Mouse (Mus musculus): ENCODE data around the gene Slc29a1.

Gene Slc29a1

GRCm38 (mm10) chr17:45569999-45570398 is 29.4 kb downstream of the Slc29a1 start:
- DNase-seq (ENCODE audit: low spot score), result no peak

GRCm38 (mm10) chr17:45568990-45569389 is 30.4 kb downstream of the Slc29a1 start:
- no peak for DNase-seq (ENCODE audit: low spot score)

GRCm38 (mm10) chr17:45567162-45567601 is 32.2 kb downstream of the Slc29a1 start:
- DNase-seq (ENCODE audit: low spot score), result no peak

GRCm38 (mm10) chr17:45566360-45567161 is 32.8 kb downstream of the Slc29a1 start:
- DNase-seq (ENCODE audit: low spot score), result no peak

GRCm38 (mm10) chr17:45566031-45566359 is 33.4 kb downstream of the Slc29a1 start:
- DNase-seq (ENCODE audit: low spot score), result no peak

- no peak for DNase-seq (ENCODE audit: low spot score)
Observed at GRCm38 (mm10) chr17:45565103-45565502, 34.3 kb downstream of the Slc29a1 start.

GRCm38 (mm10) chr17:45564531-45565084 is 34.8 kb downstream of the Slc29a1 start:
- no peak for DNase-seq (ENCODE audit: low spot score)

GRCm38 (mm10) chr17:45563655-45564530 is 35.5 kb downstream of the Slc29a1 start, which contains the start of gene Slc35b2:
TSS of gene Slc35b2 (plus strand) at chr17:45563874.
- peak; percentile 74 for DNase-seq (ENCODE audit: low spot score)

- no peak for DNase-seq (ENCODE audit: low spot score)
Observed at GRCm38 (mm10) chr17:45563216-45563615, 36.2 kb downstream of the Slc29a1 start.

GRCm38 (mm10) chr17:45559732-45560525 is 39.5 kb downstream of the Slc29a1 start:
- DNase-seq (ENCODE audit: low spot score), result no peak

- no peak for DNase-seq (ENCODE audit: low spot score)
Observed at GRCm38 (mm10) chr17:45557998-45558862, 41.2 kb downstream of the Slc29a1 start.

GRCm38 (mm10) chr17:45557246-45557824 is 42.1 kb downstream of the Slc29a1 start:
- DNase-seq (ENCODE audit: low spot score), result no peak

- DNase-seq (ENCODE audit: low spot score), result no peak
Observed at GRCm38 (mm10) chr17:45556514-45557245, 42.7 kb downstream of the Slc29a1 start.

GRCm38 (mm10) chr17:45556107-45556489 is 43.3 kb downstream of the Slc29a1 start:
- DNase-seq (ENCODE audit: low spot score), result no peak

- DNase-seq (ENCODE audit: low spot score), result peak; percentile 91
Observed at GRCm38 (mm10) chr17:45555452-45556106, 43.8 kb downstream of the Slc29a1 start, which contains the start of gene Nfkbie. TSS of gene Nfkbie (plus strand) at chr17:45555703.

- DNase-seq (ENCODE audit: low spot score), result no peak
Observed at GRCm38 (mm10) chr17:45554420-45554819, 45.0 kb downstream of the Slc29a1 start.

- DNase-seq (ENCODE audit: low spot score), result no peak
Observed at GRCm38 (mm10) chr17:45553065-45553464, 46.3 kb downstream of the Slc29a1 start.

GRCm38 (mm10) chr17:45551816-45552451 is 47.5 kb downstream of the Slc29a1 start:
- peak; percentile 67 for DNase-seq (ENCODE audit: low spot score)
